Mouse (Mus musculus) limb, embryonic 11.5 days (tissue): ENCODE results near the gene Ier2. TPM values are rescaled to one million over a fixed set of nuclear protein-coding genes. Genes with fewer than 3 reads are reported as not detected.

ENCODE experiments used
- ATAC-seq: fragments of 200-750 bp; cut with Nextera tagmentation; 2 replicates; pipeline ENCODE4 v1.8.0; 2017; ENCODE audit warnings: low read depth; ENCODE audit not compliant: insufficient number of reproducible peaks, low FRiP score, low TSS enrichment
- DNase-seq: peaks from one replicate; pipeline ENCODE4 v3.0.0-alpha.2; 2015; ENCODE audit warnings: low spot score
- H3K27ac ChIP-seq: fragments of 300-500 bp; sonication (generic); replicated peaks from 2 replicates; pipeline ENCODE4 v1.5.1; 2014; ENCODE audit warnings: low read depth, mild to moderate bottlenecking, low read length
- H3K27me3 ChIP-seq: fragments of 300-500 bp; sonication (generic); 2 replicates; pipeline ENCODE4 v1.6.1; 2014; ENCODE audit warnings: mild to moderate bottlenecking, low read length, mixed read lengths; ENCODE audit not compliant: control insufficient read depth, insufficient read depth
- H3K36me3 ChIP-seq: fragments of 300-500 bp; sonication (generic); 2 replicates; pipeline ENCODE4 v1.6.1; 2014; ENCODE audit warnings: mild to moderate bottlenecking, low read length, moderate library complexity, mixed read lengths; ENCODE audit not compliant: control insufficient read depth, insufficient read depth
- H3K4me1 ChIP-seq: fragments of 300-500 bp; sonication (generic); 2 replicates; pipeline ENCODE4 v1.6.1; 2014; ENCODE audit warnings: low read length, mixed read lengths; ENCODE audit not compliant: control insufficient read depth, insufficient read depth
- H3K4me2 ChIP-seq: fragments of 300-500 bp; sonication (generic); 2 replicates; pipeline ENCODE4 v1.6.1; 2014; ENCODE audit warnings: low read depth, mild to moderate bottlenecking, moderate library complexity; ENCODE audit not compliant: severe bottlenecking
- H3K4me3 ChIP-seq: fragments of 300-500 bp; sonication (generic); 2 replicates; pipeline ENCODE4 v1.5.1; 2014; ENCODE audit warnings: low read depth, low read length
- H3K9ac ChIP-seq: fragments of 300-500 bp; sonication (generic); 2 replicates; pipeline ENCODE4 v1.6.1; 2014; ENCODE audit warnings: mild to moderate bottlenecking, low read length
- H3K9me3 ChIP-seq: fragments of 300-500 bp; sonication (generic); 2 replicates; pipeline ENCODE4 v1.6.1; 2016; ENCODE audit warnings: low read length; ENCODE audit not compliant: control insufficient read depth
- WGBS: fragments of 180-500 bp; shearing (Covaris S2); extraction: QIAGEN DNeasy Blood & Tissue Kit; methylation state at CpG from one replicate; pipeline ENCODE4 v1.1.7; 2014; 5-methylcytosine and 5-hydroxymethylcytosine counted together
- polyA plus RNA-seq: library from polyadenylated mRNA; unstranded; fragments of >200 nt; fragmentation: Nextera tagmentation; extraction: Ambion mirVana; gene quantifications from 2 replicates; pipeline ENCODE4 v1.2.1, GENCODE M21; 2014

Gene Ier2
- polyA plus RNA-seq, 1 experiment from 2014 or later: 149 TPM

- Histone ChIP-seq H3K4me3 (peak overlapping the region; percentile 16), H3K9me3 (no peaks in the 10 kb centered on the region), H3K4me1 (peaks cover 58% of the 10 kb centered on the region), H3K27ac (no peak overlapping the region), H3K4me2 (peak overlapping the region; percentile 38), H3K36me3 (no peaks in the 10 kb centered on the region), H3K27me3 (peaks cover 62% of the 10 kb centered on the region), H3K9ac (peak overlapping the region; percentile 48)
- 1% methylated on average over 44 of the region's 45 CpGs for WGBS
- ATAC-seq: no peak
- DNase-seq: peak; percentile 63
Observed at GRCm38 (mm10) chr8:84706610-84707266, 44.1 kb upstream of the Ier2 start.

GRCm38 (mm10) chr8:84705960-84706359 lies 43.3 kb upstream of the Ier2 start:
- peak overlapping the region; percentile 36 for H3K4me2 ChIP-seq
- no peaks in the 10 kb centered on the region for H3K36me3 ChIP-seq
- no peaks in the 10 kb centered on the region for H3K9me3 ChIP-seq
- peaks cover 68% of the 10 kb centered on the region for H3K27me3 ChIP-seq
- WGBS: under 1% methylated on average over 12 of the region's 12 CpGs
- H3K27ac ChIP-seq: no peak overlapping the region
- ATAC-seq (no peak), DNase-seq (no peak)
- peaks cover 58% of the 10 kb centered on the region for H3K4me1 ChIP-seq
- H3K4me3 ChIP-seq: peak overlapping the region; percentile 19
- 0 out of 2 replicates have a peak overlapping the region, but pooled peaks have one; percentile 37 for H3K9ac ChIP-seq

- WGBS: 1% methylated on average over 58 of the region's 61 CpGs
- H3K9me3 ChIP-seq: no peaks in the 10 kb centered on the region
- peaks cover 55% of the 10 kb centered on the region for H3K4me1 ChIP-seq
- H3K4me2 ChIP-seq: peak overlapping the region; percentile 36
- DNase-seq (peak; percentile 61), ATAC-seq (no peak)
- peak overlapping the region; percentile 19 for H3K4me3 ChIP-seq
- H3K36me3 ChIP-seq: no peaks in the 10 kb centered on the region
- peaks cover 68% of the 10 kb centered on the region for H3K27me3 ChIP-seq
- 0 out of 2 replicates have a peak overlapping the region, but pooled peaks have one; percentile 37 for H3K9ac ChIP-seq
- no peak overlapping the region for H3K27ac ChIP-seq
Observed at GRCm38 (mm10) chr8:84704867-84705831, 42.5 kb upstream of the Ier2 start.

- peak; percentile 91 for DNase-seq
- H3K9ac ChIP-seq: no peak overlapping the region
- H3K9me3 ChIP-seq: no peaks in the 10 kb centered on the region
- peaks cover 68% of the 10 kb centered on the region for H3K27me3 ChIP-seq
- peaks cover 51% of the 10 kb centered on the region for H3K4me1 ChIP-seq
- H3K4me3 ChIP-seq: no peak overlapping the region
- no peak for ATAC-seq
- H3K4me2 ChIP-seq: peak overlapping the region; percentile 42
- H3K27ac ChIP-seq: 0 out of 2 replicates have a peak overlapping the region, but pooled peaks have one; percentile 52
- 2% methylated on average over 16 of the region's 16 CpGs for WGBS
- no peaks in the 10 kb centered on the region for H3K36me3 ChIP-seq
Observed at GRCm38 (mm10) chr8:84704356-84704755, 41.7 kb upstream of the Ier2 start.

GRCm38 (mm10) chr8:84703466-84704249 lies 41.0 kb upstream of the Ier2 start:
- no peaks in the 10 kb centered on the region for H3K9me3 ChIP-seq
- peak overlapping the region; percentile 19 for H3K4me3 ChIP-seq
- 0 out of 2 replicates have a peak overlapping the region, but pooled peaks have one; percentile 17 for H3K9ac ChIP-seq
- H3K27ac ChIP-seq: 0 out of 2 replicates have a peak overlapping the region, but pooled peaks have one; percentile 52
- 8% methylated on average over 38 of the region's 38 CpGs for WGBS
- peaks cover 45% of the 10 kb centered on the region for H3K4me1 ChIP-seq
- peaks cover 68% of the 10 kb centered on the region for H3K27me3 ChIP-seq
- ATAC-seq: no peak
- DNase-seq: no peak
- H3K36me3 ChIP-seq: peaks cover 4% of the 10 kb centered on the region; the same call in 1 of the 2 replicates
- peak overlapping the region; percentile 42 for H3K4me2 ChIP-seq

- no peak overlapping the region for H3K27ac ChIP-seq
- peaks cover 63% of the 10 kb centered on the region for H3K27me3 ChIP-seq
- DNase-seq: no peak
- no peak overlapping the region; the same call in 1 of the 2 replicates for H3K4me2 ChIP-seq
- H3K4me1 ChIP-seq: peaks cover 40% of the 10 kb centered on the region
- peaks cover 8% of the 10 kb centered on the region; the same call in 1 of the 2 replicates for H3K36me3 ChIP-seq
- H3K9me3 ChIP-seq: no peaks in the 10 kb centered on the region
- no peak overlapping the region for H3K9ac ChIP-seq
- ATAC-seq: no peak
- H3K4me3 ChIP-seq: peak overlapping the region; percentile 19
- WGBS: 82% methylated on average over 6 of the region's 6 CpGs
Observed at GRCm38 (mm10) chr8:84702963-84703465, 40.4 kb upstream of the Ier2 start.

GRCm38 (mm10) chr8:84702561-84702960 lies 39.9 kb upstream of the Ier2 start:
- 74% methylated on average over 9 of the region's 9 CpGs for WGBS
- no peak overlapping the region; the same call in 1 of the 2 replicates for H3K4me3 ChIP-seq
- H3K4me2 ChIP-seq: no peak overlapping the region; the same call in 1 of the 2 replicates
- peaks cover 11% of the 10 kb centered on the region; the same call in 1 of the 2 replicates for H3K36me3 ChIP-seq
- no peak for ATAC-seq
- H3K27ac ChIP-seq: no peak overlapping the region
- no peak for DNase-seq
- H3K27me3 ChIP-seq: peaks cover 58% of the 10 kb centered on the region
- H3K4me1 ChIP-seq: peaks cover 36% of the 10 kb centered on the region
- no peak overlapping the region for H3K9ac ChIP-seq
- H3K9me3 ChIP-seq: no peaks in the 10 kb centered on the region
